Mouse (Mus musculus) thymus, adult 2 months (tissue): ENCODE results near the gene Nipal1. TPM values are rescaled to one million over a fixed set of nuclear protein-coding genes. Genes with fewer than 3 reads are reported as not detected.

ENCODE experiments used
- DNase-seq: peaks from one replicate; pipeline ENCODE4 v3.0.0; 2021
- H3K27ac ChIP-seq: fragments of 200-500 bp; 2 replicates; pipeline ENCODE4 v1.5.1; 2012; ENCODE audit warnings: low read length, control low read depth; ENCODE audit not compliant: control insufficient read depth, insufficient read depth
- H3K27me3 ChIP-seq: fragments of 200-500 bp; 2 replicates; pipeline ENCODE4 v1.6.1; 2012; ENCODE audit warnings: mild to moderate bottlenecking, low read length, moderate library complexity, mixed read lengths; ENCODE audit not compliant: control insufficient read depth, insufficient read depth
- H3K36me3 ChIP-seq: fragments of 200-500 bp; 2 replicates; pipeline ENCODE4 v1.6.1; 2012; ENCODE audit warnings: mild to moderate bottlenecking, low read length, moderate library complexity; ENCODE audit not compliant: control insufficient read depth, insufficient read depth
- H3K4me1 ChIP-seq: fragments of 200-500 bp; replicated peaks from 2 replicates; pipeline ENCODE4 v1.6.1; 2012; ENCODE audit warnings: low read length; ENCODE audit not compliant: control insufficient read depth, insufficient read depth
- H3K4me3 ChIP-seq: fragments of 200-500 bp; 2 replicates; pipeline ENCODE4 v1.5.1; 2012; ENCODE audit warnings: mild to moderate bottlenecking, low read length, control low read depth, moderate library complexity; ENCODE audit not compliant: control insufficient read depth, insufficient read depth
- CTCF ChIP-seq: fragments of 200-500 bp; IDR thresholded peaks from 2 replicates; pipeline ENCODE4 v1.5.1; 2012; ENCODE audit warnings: mild to moderate bottlenecking, control low read depth, low read length, moderate library complexity, borderline replicate concordance; ENCODE audit not compliant: control insufficient read depth, poor library complexity, insufficient read depth; ENCODE audit errors: extremely low read depth
- POLR2A ChIP-seq: fragments of 200-500 bp; IDR thresholded peaks from 2 replicates; pipeline ENCODE4 v1.6.1; 2012; ENCODE audit warnings: mild to moderate bottlenecking, low read length, control low read depth, moderate library complexity; ENCODE audit not compliant: control insufficient read depth, poor library complexity, insufficient read depth; ENCODE audit errors: extremely low read depth
- WGBS: fragments of 180-500 bp; shearing (Covaris S2); methylation state at CpG from one replicate; pipeline ENCODE4 v1.1.7; 2018; 5-methylcytosine and 5-hydroxymethylcytosine counted together
- polyA plus RNA-seq: library from polyadenylated mRNA; depleted of rRNA; stranded (reverse); fragments of >200 nt; gene quantifications from 2 replicates; pipeline ENCODE4 v1.2.3, GENCODE M21; 2012

The Nipal1 gene
- polyA plus RNA-seq, 1 experiment = 1.7 TPM

GRCm38 (mm10) chr5:72699500-72699818 lies 51.9 kb downstream of the Nipal1 start:
- Histone ChIP-seq H3K27ac (no peak overlapping the region), H3K4me3 (no peak overlapping the region), H3K36me3 (peaks cover 40% of the 10 kb centered on the region), H3K27me3 (no peaks in the 10 kb centered on the region), H3K4me1 (no peaks in the 10 kb centered on the region)
- 95% methylated on average over 2 of the region's 2 CpGs for WGBS
- DNase-seq = no peak
- TF ChIP-seq CTCF (no peak), POLR2A (no peak)

DNA sequence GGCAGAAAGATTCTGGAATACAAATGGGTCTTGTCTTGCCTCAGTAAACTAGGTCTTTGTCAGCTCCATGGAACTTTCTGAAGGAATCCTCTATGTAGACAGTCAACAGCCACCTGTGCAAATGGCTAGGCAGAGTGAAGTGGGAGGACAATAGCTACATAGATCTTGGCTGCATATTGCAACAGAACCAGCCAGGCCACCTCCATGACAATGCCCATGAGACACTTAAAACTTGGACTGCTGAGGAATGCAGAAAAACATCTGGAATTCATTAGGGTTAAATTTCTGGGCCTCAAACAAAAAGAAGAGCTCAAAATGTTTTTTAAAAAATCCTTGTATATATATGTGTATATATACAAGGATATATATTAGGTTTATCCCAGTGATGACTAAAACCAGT lies 54.6 kb downstream of the Nipal1 start:
- Histone ChIP-seq H3K36me3 (peaks cover 38% of the 10 kb centered on the region), H3K27ac (no peak overlapping the region), H3K4me1 (no peaks in the 10 kb centered on the region), H3K4me3 (no peak overlapping the region), H3K27me3 (no peaks in the 10 kb centered on the region)
- TF ChIP-seq CTCF (no peak), POLR2A (no peak)
- DNase-seq = no peak

DNA sequence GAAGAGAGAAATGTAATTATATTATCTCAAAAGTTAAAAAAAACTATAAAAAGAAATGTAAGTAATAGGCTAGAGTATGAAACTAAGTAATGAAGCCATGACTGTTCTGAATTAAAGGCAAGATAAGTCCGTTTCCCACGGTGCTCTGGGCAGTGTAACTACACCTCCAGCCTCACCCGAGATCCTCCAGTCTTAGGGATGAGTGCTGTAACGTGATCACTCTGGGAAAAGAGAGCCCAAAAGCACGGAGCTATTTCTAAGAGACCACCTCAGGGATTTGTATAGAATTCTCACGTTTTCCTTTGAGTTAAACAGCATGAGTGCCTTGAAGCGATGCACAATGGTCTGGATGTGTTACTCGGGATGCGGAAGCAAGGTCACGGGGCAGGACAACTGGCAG lies 58.5 kb downstream of the Nipal1 start:
- Histone ChIP-seq H3K27ac (no peak overlapping the region), H3K36me3 (peaks cover 45% of the 10 kb centered on the region), H3K27me3 (no peaks in the 10 kb centered on the region), H3K4me1 (no peaks in the 10 kb centered on the region), H3K4me3 (no peak overlapping the region)
- no peak for TF ChIP-seq POLR2A
- no peak for TF ChIP-seq CTCF
- no peak for DNase-seq
- WGBS = 90% methylated on average over 10 of the region's 10 CpGs

- 93% methylated on average over 10 of the region's 10 CpGs for WGBS
- TF ChIP-seq CTCF (no peak), POLR2A (no peak)
- Histone ChIP-seq H3K27me3 (no peaks in the 10 kb centered on the region), H3K27ac (no peak overlapping the region), H3K4me3 (no peak overlapping the region), H3K36me3 (peaks cover 46% of the 10 kb centered on the region), H3K4me1 (no peaks in the 10 kb centered on the region)
- DNase-seq = no peak
Measured at GRCm38 (mm10) chr5:72706722-72707121, 59.1 kb downstream of the Nipal1 start.

DNA sequence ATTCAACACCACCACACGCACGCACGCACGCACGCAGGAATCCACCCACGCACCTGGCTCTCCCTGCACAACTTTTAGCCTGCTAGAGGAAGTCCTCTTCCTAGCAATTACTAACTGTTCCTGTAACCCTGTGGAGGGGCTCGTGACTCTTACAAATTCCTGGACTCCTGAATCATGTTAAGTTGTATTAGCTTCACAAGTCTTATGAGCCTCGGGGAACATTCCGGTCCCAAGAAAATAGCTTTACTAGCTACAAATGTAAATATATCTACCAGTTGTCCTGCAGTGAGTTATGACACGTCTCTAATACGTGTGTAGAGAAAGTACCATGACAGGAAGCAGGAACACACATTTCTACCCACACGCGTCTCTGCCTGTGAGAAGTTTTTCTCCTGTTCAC lies 61.9 kb downstream of the Nipal1 start:
- Histone ChIP-seq H3K27ac (no peak overlapping the region), H3K27me3 (no peaks in the 10 kb centered on the region), H3K4me1 (no peaks in the 10 kb centered on the region), H3K4me3 (no peak overlapping the region), H3K36me3 (peaks cover 51% of the 10 kb centered on the region)
- TF ChIP-seq CTCF = no peak
- TF ChIP-seq POLR2A = no peak
- 61% methylated on average over 13 of the region's 13 CpGs for WGBS
- no peak for DNase-seq

DNA sequence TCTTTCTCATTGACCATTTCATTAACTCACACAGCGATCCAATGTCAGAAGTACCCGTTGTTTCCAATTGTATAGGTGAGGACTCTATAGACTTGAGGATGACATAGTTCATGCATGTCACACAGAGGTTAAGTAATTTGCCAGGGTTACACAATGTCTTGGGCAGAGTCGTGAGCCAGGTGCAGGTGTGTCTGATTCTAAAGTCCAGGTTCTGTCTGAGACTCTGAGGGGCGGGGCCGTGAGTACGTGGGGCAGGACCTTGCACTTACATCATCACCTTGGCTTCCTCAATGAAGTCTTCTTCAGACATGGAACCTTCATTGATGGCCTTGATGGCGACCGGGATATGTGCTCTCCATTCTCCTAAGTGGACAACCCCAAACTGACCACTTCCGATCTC lies 62.4 kb downstream of the Nipal1 start:
- H3K27me3 ChIP-seq = no peaks in the 10 kb centered on the region
- DNase-seq = no peak
- H3K4me3 ChIP-seq = no peak overlapping the region
- TF ChIP-seq POLR2A = no peak
- no peak for TF ChIP-seq CTCF
- 93% methylated on average over 9 of the region's 9 CpGs for WGBS
- no peak overlapping the region for H3K27ac ChIP-seq
- peaks cover 50% of the 10 kb centered on the region for H3K36me3 ChIP-seq
- no peaks in the 10 kb centered on the region for H3K4me1 ChIP-seq

GRCm38 (mm10) chr5:72710572-72711278 lies 63.1 kb downstream of the Nipal1 start:
- H3K27ac ChIP-seq = no peak overlapping the region
- H3K4me3 ChIP-seq = no peak overlapping the region
- H3K27me3 ChIP-seq = no peaks in the 10 kb centered on the region
- peak; percentile 70 for DNase-seq
- 29% methylated on average over 4 of the region's 4 CpGs for WGBS
- peaks cover 45% of the 10 kb centered on the region for H3K36me3 ChIP-seq
- no peak for TF ChIP-seq CTCF
- TF ChIP-seq POLR2A = no peak
- H3K4me1 ChIP-seq = no peaks in the 10 kb centered on the region
